Mouse (Mus musculus): ENCODE data around the gene Ppp1r13b. TPM values are rescaled to one million over a fixed set of nuclear protein-coding genes. Genes with fewer than 3 reads are reported as not detected.
"Not testable (repeated sequence)": the region's sequence is repeated elsewhere in the genome, so short reads cannot be mapped to it uniquely, and the experiment has no call there.

The Ppp1r13b gene
- total and polyA plus RNA-seq, 2 experiments from 2014 or later = 11.2 to 18.2 TPM

DNA sequence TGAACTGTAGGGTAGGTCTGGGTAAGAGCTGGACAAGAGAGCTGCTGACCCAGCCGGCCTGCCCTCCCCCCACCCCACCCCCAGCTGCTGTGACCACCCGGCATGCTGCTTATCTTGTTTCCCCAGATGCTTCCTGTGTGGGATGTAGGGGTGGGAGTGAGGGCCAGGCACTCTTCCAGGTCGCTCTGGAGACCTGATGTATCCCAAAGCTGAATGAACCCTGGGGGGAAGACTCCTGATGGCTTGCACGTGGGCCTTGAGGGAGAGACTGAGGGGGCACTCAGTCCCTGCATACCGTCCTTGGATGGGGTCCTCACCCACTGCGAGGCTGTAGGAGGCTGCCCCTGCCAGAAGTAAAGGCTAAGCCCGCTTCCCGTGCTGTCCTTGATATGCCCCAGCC lies 37.2 kb upstream of the Ppp1r13b start:
- Histone ChIP-seq H3K27ac (ENCODE audit: low read depth) (peak overlapping the region; percentile 93), H3K27me3 (ENCODE audit: control insufficient read depth, insufficient read depth, low read length) (no peaks in the 10 kb centered on the region), H3K4me2 (ENCODE audit: low read depth, low read length) (peak overlapping the region; percentile 1; the same call in 1 of the 2 replicates), H3K4me3 (ENCODE audit: low read depth, low read length) (no peak overlapping the region), H3K4me1 (ENCODE audit: control insufficient read depth, insufficient read depth) (peaks cover 14% of the 10 kb centered on the region), H3K9me3 (replicated peaks; ENCODE audit: control insufficient read depth, low read length) (no peaks in the 10 kb centered on the region), H3K36me3 (replicated peaks; ENCODE audit: control insufficient read depth, insufficient read depth, low read length) (no peaks in the 10 kb centered on the region), H3K9ac (replicated peaks; ENCODE audit: low read depth, low read length) (0 out of 2 replicates have a peak overlapping the region, but pooled peaks have one; percentile 21)
- DNase-seq (ENCODE audit: low spot score) = peak; percentile 82
- WGBS = 16% methylated on average over 8 of the region's 8 CpGs
- peak; percentile 61 for ATAC-seq (ENCODE audit: insufficient read depth, low read depth)
- TF ChIP-seq EP300 (IDR thresholded peaks at IDR 0.05; ENCODE audit: low read depth) = peak; percentile 97
- TF ChIP-seq CTCF (IDR thresholded peaks at IDR 0.05; ENCODE audit: low read depth) = no peak

DNA sequence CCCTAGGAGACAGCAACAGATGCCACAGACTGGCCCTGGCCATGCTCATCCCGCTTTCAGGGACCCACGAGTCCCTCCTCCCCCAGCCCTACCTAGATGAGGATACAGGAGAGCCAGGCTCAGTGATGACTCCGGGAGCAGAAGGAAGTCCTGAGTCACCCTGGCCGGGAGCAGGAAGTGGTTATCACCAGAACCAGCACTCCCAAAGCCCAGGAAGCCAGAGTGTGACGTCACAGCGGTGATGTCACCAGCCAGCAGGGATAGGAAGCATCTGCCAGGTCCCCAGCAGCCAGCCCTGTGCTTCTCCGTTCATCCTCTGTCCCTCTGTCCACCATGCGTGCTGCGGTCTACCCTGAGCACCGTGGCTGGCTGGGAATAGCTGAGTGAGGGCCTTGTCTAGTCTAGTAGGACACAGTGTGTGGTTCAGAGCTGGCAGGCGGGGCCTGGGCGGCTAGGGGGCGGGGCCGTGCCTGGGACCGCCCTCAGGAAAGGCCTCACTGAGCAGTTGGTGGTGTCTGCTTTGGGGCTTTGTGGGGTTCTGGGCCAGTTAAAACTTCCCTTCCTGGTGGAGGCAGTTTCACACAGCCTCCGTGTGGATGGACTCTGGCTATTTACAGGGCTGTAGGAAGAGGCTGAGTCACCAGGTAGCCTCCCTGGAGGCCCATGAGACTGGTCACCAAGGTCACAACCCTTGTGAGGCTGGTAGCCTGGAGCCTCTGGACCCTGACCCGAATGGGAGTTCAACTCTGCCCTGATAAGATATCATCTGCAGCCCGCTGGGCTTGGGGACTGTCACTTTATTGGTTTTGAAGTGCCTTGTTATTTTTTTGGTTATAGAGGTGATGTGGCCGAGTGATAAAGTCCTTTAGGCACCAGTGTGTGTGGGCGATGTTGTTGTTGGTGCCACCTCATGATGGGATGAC lies 36.4 kb upstream of the Ppp1r13b start:
- Histone ChIP-seq H3K9ac (replicated peaks; ENCODE audit: low read depth, low read length) (peak overlapping the region; percentile 25; the same call in 1 of the 2 replicates), H3K4me2 (ENCODE audit: low read depth, low read length) (peak overlapping the region; percentile 29), H3K27ac (ENCODE audit: low read depth) (peak overlapping the region; percentile 93), H3K4me1 (ENCODE audit: control insufficient read depth, insufficient read depth) (peaks cover 14% of the 10 kb centered on the region)
- not testable (repeated sequence) for H3K27me3 ChIP-seq (ENCODE audit: control insufficient read depth, insufficient read depth, low read length); H3K9me3 ChIP-seq (replicated peaks; ENCODE audit: control insufficient read depth, low read length); H3K36me3 ChIP-seq (replicated peaks; ENCODE audit: control insufficient read depth, insufficient read depth, low read length); H3K4me3 ChIP-seq (ENCODE audit: low read depth, low read length); DNase-seq (ENCODE audit: low spot score)
- WGBS = 48% methylated on average over 14 of the region's 20 CpGs
- ATAC-seq (ENCODE audit: insufficient read depth, low read depth) = peak; percentile 55

DNA sequence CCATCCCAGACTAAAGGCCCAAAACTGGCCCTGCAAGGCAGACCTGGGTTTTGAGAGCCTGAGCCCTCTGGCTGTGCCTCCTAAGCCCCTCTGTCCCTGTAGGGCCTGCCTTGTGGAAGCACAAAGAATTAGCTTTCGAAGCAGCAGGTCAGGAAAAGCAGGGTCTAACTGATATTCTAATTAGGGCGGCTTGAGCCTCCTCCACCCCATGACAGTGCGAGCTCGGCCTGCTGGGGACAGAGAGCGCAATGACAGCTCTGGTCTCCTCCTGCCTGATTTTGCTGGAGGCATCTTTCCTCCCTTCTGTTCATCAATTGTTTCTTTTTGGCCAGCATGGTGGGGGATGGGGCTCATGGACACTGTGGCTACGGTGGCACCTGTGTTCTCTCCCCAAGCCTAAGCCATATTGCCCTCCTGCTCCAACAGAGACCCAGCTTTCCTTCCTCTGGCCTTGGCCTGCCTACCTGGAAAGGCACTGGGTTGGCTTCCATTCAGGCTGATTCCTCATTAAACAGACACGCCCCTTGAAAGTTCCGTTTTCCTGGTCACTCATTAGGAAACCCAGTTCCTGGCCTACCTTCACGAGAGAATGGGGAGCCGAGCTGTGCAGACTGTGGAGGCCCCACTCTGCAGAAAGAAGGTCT lies 35.6 kb upstream of the Ppp1r13b start:
- ATAC-seq (ENCODE audit: insufficient read depth, low read depth) (no peak), DNase-seq (ENCODE audit: low spot score) (no peak)
- Histone ChIP-seq H3K36me3 (replicated peaks; ENCODE audit: control insufficient read depth, insufficient read depth, low read length) (no peaks in the 10 kb centered on the region), H3K4me2 (ENCODE audit: low read depth, low read length) (peak overlapping the region; percentile 29), H3K4me3 (ENCODE audit: low read depth, low read length) (no peak overlapping the region), H3K9me3 (replicated peaks; ENCODE audit: control insufficient read depth, low read length) (no peaks in the 10 kb centered on the region), H3K4me1 (ENCODE audit: control insufficient read depth, insufficient read depth) (peaks cover 14% of the 10 kb centered on the region), H3K27me3 (ENCODE audit: control insufficient read depth, insufficient read depth, low read length) (no peaks in the 10 kb centered on the region), H3K27ac (ENCODE audit: low read depth) (peak overlapping the region; percentile 80), H3K9ac (replicated peaks; ENCODE audit: low read depth, low read length) (peak overlapping the region; percentile 25)
- WGBS = 60% methylated on average over 10 of the region's 10 CpGs
- TF ChIP-seq CTCF (IDR thresholded peaks at IDR 0.05; ENCODE audit: low read depth) (no peak), EP300 (IDR thresholded peaks at IDR 0.05; ENCODE audit: low read depth) (no peak)

DNA sequence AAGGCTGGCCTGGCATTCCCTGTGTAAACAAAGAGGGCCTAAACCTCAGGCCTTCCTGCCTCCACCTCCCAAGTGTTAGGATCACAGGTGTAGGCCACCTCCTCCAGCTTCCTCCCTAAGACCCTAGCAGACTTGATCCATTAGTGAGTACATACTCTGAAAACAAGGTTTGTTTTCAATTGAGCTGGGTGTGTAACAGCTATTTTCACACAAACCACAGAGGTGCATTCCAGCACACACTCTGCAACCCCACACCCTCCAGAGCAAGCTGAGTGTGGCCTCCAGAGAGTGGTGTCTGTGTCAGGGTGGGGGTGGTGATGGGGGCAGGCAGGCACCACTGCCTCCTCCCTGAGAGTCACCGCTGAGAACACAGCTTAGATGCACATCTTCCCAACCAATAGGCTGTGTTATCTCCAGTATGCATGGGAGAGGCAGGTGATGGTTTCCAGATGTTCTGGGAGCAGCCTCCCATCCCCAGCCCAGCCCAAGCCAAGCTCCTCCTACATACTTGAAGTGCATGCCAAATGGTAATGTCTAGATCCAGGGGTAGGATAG lies 30.8 kb upstream of the Ppp1r13b start:
- no peak overlapping the region for H3K4me2 ChIP-seq (ENCODE audit: low read depth, low read length)
- no peak overlapping the region for H3K27ac ChIP-seq (ENCODE audit: low read depth)
- H3K36me3 ChIP-seq (replicated peaks; ENCODE audit: control insufficient read depth, insufficient read depth, low read length) = no peaks in the 10 kb centered on the region
- H3K4me1 ChIP-seq (ENCODE audit: control insufficient read depth, insufficient read depth) = peaks cover 15% of the 10 kb centered on the region
- TF ChIP-seq CTCF (IDR thresholded peaks at IDR 0.05; ENCODE audit: low read depth) (no peak), EP300 (IDR thresholded peaks at IDR 0.05; ENCODE audit: low read depth) (no peak)
- H3K9me3 ChIP-seq (replicated peaks; ENCODE audit: control insufficient read depth, low read length) = no peaks in the 10 kb centered on the region
- H3K4me3 ChIP-seq (ENCODE audit: low read depth, low read length) = no peak overlapping the region
- DNase-seq (ENCODE audit: low spot score) (no peak), ATAC-seq (ENCODE audit: insufficient read depth, low read depth) (no peak; the same call in 1 of the 2 replicates)
- WGBS = 0% methylated on average over 1 of the region's 1 CpGs
- H3K27me3 ChIP-seq (ENCODE audit: control insufficient read depth, insufficient read depth, low read length) = no peaks in the 10 kb centered on the region
- H3K9ac ChIP-seq (replicated peaks; ENCODE audit: low read depth, low read length) = no peak overlapping the region

DNA sequence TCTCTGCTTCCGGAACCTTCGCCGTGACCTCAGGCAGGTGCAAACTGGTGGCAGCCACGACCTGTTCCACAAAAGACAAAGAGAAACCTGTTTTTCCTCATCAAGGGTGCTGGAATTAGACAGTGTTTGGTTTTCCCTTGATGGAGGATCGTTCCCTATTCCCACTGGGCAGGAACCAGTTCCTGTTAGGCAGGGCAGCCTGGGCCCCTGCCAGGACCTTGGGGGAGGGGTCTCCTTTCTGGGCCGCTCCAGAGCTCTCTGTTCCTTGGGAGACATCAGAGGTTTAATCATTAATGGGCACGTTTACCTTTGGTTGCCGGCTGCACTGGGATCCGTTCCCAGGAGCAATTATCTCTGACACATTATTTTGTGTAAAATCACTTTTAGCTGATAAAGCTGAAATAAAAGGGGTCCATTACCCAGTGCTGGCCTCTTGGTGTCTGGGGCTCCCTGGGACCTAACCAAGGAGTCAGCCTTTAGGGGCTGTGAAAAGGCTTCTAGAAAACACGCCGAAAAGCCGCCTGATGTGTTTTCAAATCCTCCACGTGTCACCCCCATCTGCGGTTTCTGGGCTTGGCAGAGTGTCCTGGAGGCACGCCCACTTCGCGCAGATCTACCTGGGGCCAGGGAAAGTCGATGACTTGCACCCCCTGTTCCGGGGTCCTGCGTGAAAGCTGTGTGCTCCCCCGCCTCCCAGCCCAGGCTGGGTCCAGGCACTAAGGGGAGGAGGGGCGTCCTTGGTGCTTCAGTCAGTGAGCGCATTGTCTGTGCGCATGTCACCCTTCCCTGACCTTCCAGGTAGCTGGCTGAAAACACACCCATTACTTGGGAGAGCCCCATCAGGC lies 29.0 kb upstream of the Ppp1r13b start:
- no peak for ATAC-seq (ENCODE audit: insufficient read depth, low read depth)

More for the DNA sequence above, 29.0 kb upstream of the Ppp1r13b start:
- H3K27me3 ChIP-seq (ENCODE audit: control insufficient read depth, insufficient read depth, low read length) = no peaks in the 10 kb centered on the region
- no peak for DNase-seq (ENCODE audit: low spot score)
- no peak overlapping the region for H3K27ac ChIP-seq (ENCODE audit: low read depth)
- H3K9me3 ChIP-seq (replicated peaks; ENCODE audit: control insufficient read depth, low read length) = no peaks in the 10 kb centered on the region
- H3K36me3 ChIP-seq (replicated peaks; ENCODE audit: control insufficient read depth, insufficient read depth, low read length) = no peaks in the 10 kb centered on the region
- TF ChIP-seq CTCF (IDR thresholded peaks at IDR 0.05; ENCODE audit: low read depth) (no peak), EP300 (IDR thresholded peaks at IDR 0.05; ENCODE audit: low read depth) (no peak)
- H3K9ac ChIP-seq (replicated peaks; ENCODE audit: low read depth, low read length) = no peak overlapping the region
- H3K4me2 ChIP-seq (ENCODE audit: low read depth, low read length) = no peak overlapping the region
- no peak overlapping the region for H3K4me3 ChIP-seq (ENCODE audit: low read depth, low read length)
- 57% methylated on average over 24 of the region's 24 CpGs for WGBS
- peaks cover 26% of the 10 kb centered on the region for H3K4me1 ChIP-seq (ENCODE audit: control insufficient read depth, insufficient read depth)
